Mouse (Mus musculus): Measurements from ENCODE around the gene Hectd1.

GRCm38 (mm10) chr12:51865061-51865789 lies 35.9 kb upstream of the Hectd1 start:
- TF ChIP-seq CTCF (conservative IDR thresholded peaks at IDR 0.05; ENCODE audit: low read length) = no peak
- no peak for TF ChIP-seq POU5F1 (IDR thresholded peaks at IDR 0.05; ENCODE audit: borderline replicate concordance, low read length)
- TF ChIP-seq NANOG (IDR thresholded peaks at IDR 0.05; ENCODE audit: borderline replicate concordance, low read length) = no peak

All from E14TG2a.4 (cell line).